Mouse (Mus musculus) midbrain, embryonic 15.5 days (tissue): ENCODE results near the gene Glra3. TPM values are rescaled to one million over a fixed set of nuclear protein-coding genes. Genes with fewer than 3 reads are reported as not detected.

Source experiments
- ATAC-seq: fragments of 200-750 bp; cut with Nextera tagmentation; replicated peaks from 2 replicates; pipeline ENCODE4 v1.8.0; 2017; ENCODE audit warnings: moderate TSS enrichment
- H3K27ac ChIP-seq: fragments of 300-500 bp; sonication (generic); 2 replicates; pipeline ENCODE4 v1.5.1; 2015; ENCODE audit warnings: mild to moderate bottlenecking, inconsistent platforms
- H3K27me3 ChIP-seq: fragments of 300-500 bp; sonication (generic); replicated peaks from 2 replicates; pipeline ENCODE4 v1.6.1; 2015; ENCODE audit warnings: inconsistent platforms
- H3K36me3 ChIP-seq: fragments of 300-500 bp; sonication (generic); replicated peaks from 2 replicates; pipeline ENCODE4 v1.6.1; 2015; ENCODE audit warnings: inconsistent platforms
- H3K4me1 ChIP-seq: fragments of 300-500 bp; sonication (generic); 2 replicates; pipeline ENCODE4 v1.6.1; 2015; ENCODE audit warnings: inconsistent platforms
- H3K4me2 ChIP-seq: fragments of 300-500 bp; sonication (generic); 2 replicates; pipeline ENCODE4 v1.6.1; 2015; ENCODE audit warnings: inconsistent platforms, mild to moderate bottlenecking, moderate library complexity
- H3K4me3 ChIP-seq: fragments of 300-500 bp; sonication (generic); 2 replicates; pipeline ENCODE4 v1.5.1; 2015; ENCODE audit warnings: mild to moderate bottlenecking, inconsistent platforms
- H3K9ac ChIP-seq: fragments of 300-500 bp; sonication (generic); 2 replicates; pipeline ENCODE4 v1.6.1; 2015; ENCODE audit warnings: mild to moderate bottlenecking, inconsistent platforms
- H3K9me3 ChIP-seq: fragments of 300-500 bp; sonication (generic); 2 replicates; pipeline ENCODE4 v1.6.1; 2016; ENCODE audit warnings: inconsistent platforms
- WGBS: fragments of 180-500 bp; shearing (Covaris S2); methylation state at CpG from one replicate; pipeline ENCODE4 v1.1.7; 2015; ENCODE audit warnings: mixed read lengths; 5-methylcytosine and 5-hydroxymethylcytosine counted together
- polyA plus RNA-seq: library from polyadenylated mRNA; unstranded; fragments of >200 nt; fragmentation: Nextera tagmentation; extraction: Ambion mirVana; gene quantifications from 2 replicates; pipeline ENCODE4 v1.2.1, GENCODE M21; 2015

Glra3 gene
- 1.4 and 1.7 TPM in 2 replicates for polyA plus RNA-seq

DNA sequence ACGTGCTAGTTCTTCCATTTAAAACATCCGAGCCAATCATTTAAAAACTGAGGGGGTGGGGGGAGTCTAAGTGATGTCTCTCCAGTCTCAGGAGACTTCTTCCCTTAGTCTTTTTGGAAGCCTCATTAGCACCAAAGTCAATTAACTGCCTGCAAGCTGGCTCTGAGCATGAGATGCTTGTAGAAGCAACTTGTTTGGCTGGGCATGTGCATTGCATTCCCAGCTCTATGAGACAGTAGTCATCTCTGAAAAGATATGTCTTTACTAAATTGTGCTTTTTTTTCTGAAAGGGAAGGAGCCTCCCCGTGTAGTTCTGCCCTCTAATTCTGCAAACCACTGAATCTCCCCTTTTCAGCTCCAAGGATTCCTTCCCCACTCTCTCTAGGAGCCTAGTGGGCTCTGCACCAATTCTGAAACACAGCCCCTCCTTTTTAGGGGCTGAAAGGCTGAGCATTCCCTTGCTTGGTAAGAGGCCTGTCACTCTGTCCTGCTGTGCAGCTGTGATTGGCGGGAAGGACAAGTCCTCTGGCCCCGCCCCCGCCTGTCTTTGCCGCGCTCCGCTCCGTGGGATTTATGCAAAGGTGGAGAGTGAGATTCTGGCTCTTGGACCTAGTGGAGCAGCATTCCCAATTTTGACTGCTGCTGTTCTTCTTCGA is at the start of gene Glra3:
Gene Glra3, plus strand, starts transcription at position 591 of the 656 bp plus-strand sequence.
- H3K36me3 ChIP-seq = no peaks in the 10 kb centered on the region
- peak within 1 kb of the TSS; percentile 49 for H3K9ac ChIP-seq
- peaks cover 9% of the 10 kb centered on the region for H3K4me1 ChIP-seq
- H3K4me3 ChIP-seq = peak within 1 kb of the TSS; percentile 57
- H3K4me2 ChIP-seq = peak within 1 kb of the TSS; percentile 86
- no peaks in the 10 kb centered on the region for H3K27me3 ChIP-seq
- H3K27ac ChIP-seq = peak within 1 kb of the TSS; percentile 56
- no peaks in the 10 kb centered on the region for H3K9me3 ChIP-seq
- 11% methylated on average over 11 of the region's 11 CpGs for WGBS
- ATAC-seq = peak; percentile 99

DNA sequence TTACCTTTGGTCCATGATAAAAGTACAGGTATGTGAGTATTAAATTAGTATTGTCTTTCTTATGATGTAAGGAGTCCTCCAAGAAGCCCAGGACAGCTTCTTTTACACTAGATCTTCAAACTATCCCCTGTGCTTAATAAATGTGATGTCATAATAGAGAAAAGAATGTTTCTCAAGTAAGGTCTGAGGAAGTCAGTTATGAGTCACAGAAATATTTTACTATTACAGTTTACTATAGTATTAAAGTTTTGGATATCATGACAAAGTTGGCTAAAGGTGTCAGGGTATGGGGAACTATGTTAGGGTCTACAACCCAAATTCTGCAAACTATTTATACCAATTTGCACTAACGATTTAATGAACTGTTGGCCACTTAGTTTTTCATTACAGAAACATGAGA is 33.4 kb upstream of the Glra3 start, which contains the start of gene Adam29:
Gene Adam29, minus strand, starts transcription at position 101 of the 400 bp plus-strand sequence.
- no peaks in the 10 kb centered on the region for H3K4me1 ChIP-seq

DNA sequence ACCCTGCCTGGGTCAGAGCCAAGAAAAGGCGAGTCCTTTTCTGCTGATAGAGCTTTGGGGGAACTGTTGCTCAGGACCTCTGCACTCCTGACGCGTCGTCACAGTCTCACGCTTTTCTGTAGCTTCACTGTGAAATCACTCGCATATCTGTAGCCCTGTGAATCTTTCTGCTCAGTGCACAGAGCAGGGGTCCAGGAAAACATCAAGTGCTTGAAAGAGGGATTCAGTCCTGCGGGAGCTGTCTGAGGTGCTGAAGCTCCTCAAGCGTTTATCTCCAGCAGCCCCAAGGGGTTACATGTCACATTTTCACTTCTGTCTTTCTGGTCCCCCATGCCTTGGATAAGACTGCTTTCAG is 243 bp downstream of the Glra3 start:
- H3K36me3 ChIP-seq = no peaks in the 10 kb centered on the region
- H3K4me3 ChIP-seq = peak overlapping the region; percentile 57
- H3K9ac ChIP-seq = peak overlapping the region; percentile 49
- peaks cover 9% of the 10 kb centered on the region for H3K4me1 ChIP-seq
- WGBS = under 1% methylated on average over 8 of the region's 8 CpGs
- peak overlapping the region; percentile 56 for H3K27ac ChIP-seq
- ATAC-seq = peak; percentile 93
- H3K9me3 ChIP-seq = no peaks in the 10 kb centered on the region
- H3K27me3 ChIP-seq = no peaks in the 10 kb centered on the region
- H3K4me2 ChIP-seq = peak overlapping the region; percentile 86

More for the DNA sequence above, 33.4 kb upstream of the Glra3 start, which contains the start of gene Adam29:
- H3K4me3 ChIP-seq = no peak within 1 kb of the TSS
- 89% methylated on average over 1 of the region's 1 CpGs for WGBS
- no peak within 1 kb of the TSS for H3K4me2 ChIP-seq
- no peak within 1 kb of the TSS for H3K9ac ChIP-seq
- H3K36me3 ChIP-seq = no peaks in the 10 kb centered on the region
- H3K27me3 ChIP-seq = no peaks in the 10 kb centered on the region
- no peak within 1 kb of the TSS for H3K27ac ChIP-seq
- ATAC-seq = no peak
- no peaks in the 10 kb centered on the region for H3K9me3 ChIP-seq

DNA sequence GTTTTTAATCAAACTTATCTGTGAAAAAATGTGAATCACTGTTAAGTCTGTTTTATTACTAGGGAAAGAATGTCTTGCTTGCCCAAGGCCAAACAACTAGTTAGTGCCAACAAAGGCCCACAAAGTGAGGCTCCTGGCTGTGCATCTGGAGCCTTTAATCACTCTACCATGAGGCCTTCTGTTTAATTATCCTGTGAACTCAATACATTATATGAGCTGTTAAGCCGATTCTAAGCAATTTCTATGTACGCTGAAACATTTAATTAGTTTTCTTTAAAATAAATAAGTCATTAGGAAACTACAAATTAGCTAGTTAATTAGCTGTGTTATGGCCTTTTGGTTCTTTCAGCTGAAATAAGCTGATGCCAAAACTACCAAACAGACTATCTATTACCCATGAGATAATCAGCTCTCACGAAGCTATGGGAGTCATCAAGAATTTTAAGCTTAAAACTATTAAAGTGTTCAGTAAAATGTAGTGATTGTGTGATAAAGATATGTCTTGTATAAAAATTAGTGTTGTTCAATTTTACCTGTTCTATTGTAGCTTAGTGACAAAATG is 24.6 kb downstream of the Glra3 start:
- H3K4me2 ChIP-seq = no peak overlapping the region
- WGBS = 68% methylated on average over 3 of the region's 3 CpGs

DNA sequence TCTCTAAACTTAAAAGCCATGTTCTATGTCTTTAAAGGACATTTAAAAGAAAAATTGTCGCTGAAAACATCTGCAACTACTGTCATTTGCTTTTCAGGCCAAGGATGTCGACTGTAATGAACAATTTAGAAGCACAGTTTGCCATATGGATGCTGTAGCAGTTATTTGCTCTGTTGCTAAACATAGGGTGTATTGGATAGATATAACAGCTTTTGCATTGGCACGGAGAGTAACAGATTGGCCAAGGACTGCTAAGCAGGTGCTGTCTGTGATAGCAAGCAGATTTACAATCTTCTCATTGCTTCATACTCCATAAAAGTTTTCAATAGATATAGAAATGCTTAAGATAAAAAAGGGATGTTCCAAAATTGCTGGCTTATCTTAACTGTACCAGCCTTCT is 57.6 kb downstream of the Glra3 start:
- no peak for ATAC-seq
- Histone ChIP-seq H3K4me1 (no peaks in the 10 kb centered on the region), H3K9ac (no peak overlapping the region), H3K36me3 (no peaks in the 10 kb centered on the region), H3K4me2 (no peak overlapping the region), H3K27me3 (no peaks in the 10 kb centered on the region), H3K27ac (no peak overlapping the region), H3K9me3 (no peaks in the 10 kb centered on the region), H3K4me3 (no peak overlapping the region)
- WGBS = 72% methylated on average over 3 of the region's 3 CpGs

More for the DNA sequence above, 24.6 kb downstream of the Glra3 start:
- Histone ChIP-seq H3K4me1 (no peaks in the 10 kb centered on the region), H3K27ac (no peak overlapping the region), H3K36me3 (no peaks in the 10 kb centered on the region), H3K4me3 (no peak overlapping the region), H3K9me3 (no peaks in the 10 kb centered on the region), H3K9ac (no peak overlapping the region), H3K27me3 (no peaks in the 10 kb centered on the region)
- ATAC-seq = no peak

DNA sequence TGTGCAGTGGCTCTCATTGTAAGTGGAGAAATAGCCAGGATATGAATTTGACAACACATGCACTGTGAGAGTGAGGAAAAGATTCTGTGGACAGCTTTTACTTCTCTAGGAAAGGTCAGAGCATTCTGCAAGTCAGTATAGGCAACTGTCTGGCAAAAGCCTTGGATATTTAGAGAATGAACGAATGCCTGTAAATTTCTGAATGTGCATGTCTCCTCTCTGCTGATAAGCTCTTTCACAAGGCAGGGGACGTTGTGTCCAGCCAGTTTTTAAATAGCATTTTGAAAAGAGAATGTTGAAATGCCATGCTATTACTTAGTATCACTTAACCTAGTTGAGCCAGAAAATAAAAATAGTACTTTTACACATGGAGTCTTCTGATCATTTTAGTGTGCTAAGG is 114.1 kb downstream of the Glra3 start:
- no peaks in the 10 kb centered on the region for H3K36me3 ChIP-seq
- H3K4me3 ChIP-seq = no peak overlapping the region
- H3K9ac ChIP-seq = no peak overlapping the region
- H3K4me1 ChIP-seq = no peaks in the 10 kb centered on the region
- H3K27me3 ChIP-seq = no peaks in the 10 kb centered on the region
- H3K27ac ChIP-seq = no peak overlapping the region
- H3K9me3 ChIP-seq = no peaks in the 10 kb centered on the region
- 80% methylated on average over 2 of the region's 2 CpGs for WGBS
- no peak overlapping the region for H3K4me2 ChIP-seq
- no peak for ATAC-seq

DNA sequence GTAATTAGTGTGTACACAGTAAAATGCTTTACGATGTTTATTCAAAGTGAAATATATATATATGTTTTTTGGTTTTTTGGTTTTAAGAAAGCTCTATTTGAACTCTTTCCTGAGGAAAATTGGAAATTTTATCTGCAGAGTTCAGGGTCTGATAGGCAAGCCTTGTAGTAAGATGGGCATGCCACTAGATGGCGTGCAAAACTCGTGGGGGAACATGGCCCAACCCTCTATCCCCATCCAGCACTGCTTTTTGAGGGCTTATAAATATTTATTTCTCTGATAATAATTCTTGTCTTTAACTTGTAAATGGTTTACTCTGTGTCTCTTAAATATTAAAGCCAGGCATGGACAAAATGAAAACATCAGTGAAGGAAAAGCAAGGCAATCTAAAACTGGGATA is 122.8 kb downstream of the Glra3 start:
- Histone ChIP-seq H3K4me2 (no peak overlapping the region), H3K4me1 (no peaks in the 10 kb centered on the region), H3K9ac (no peak overlapping the region), H3K4me3 (no peak overlapping the region), H3K36me3 (no peaks in the 10 kb centered on the region), H3K27ac (no peak overlapping the region), H3K9me3 (no peaks in the 10 kb centered on the region), H3K27me3 (no peaks in the 10 kb centered on the region)
- ATAC-seq = no peak
- WGBS = 21% methylated on average over 3 of the region's 3 CpGs

DNA sequence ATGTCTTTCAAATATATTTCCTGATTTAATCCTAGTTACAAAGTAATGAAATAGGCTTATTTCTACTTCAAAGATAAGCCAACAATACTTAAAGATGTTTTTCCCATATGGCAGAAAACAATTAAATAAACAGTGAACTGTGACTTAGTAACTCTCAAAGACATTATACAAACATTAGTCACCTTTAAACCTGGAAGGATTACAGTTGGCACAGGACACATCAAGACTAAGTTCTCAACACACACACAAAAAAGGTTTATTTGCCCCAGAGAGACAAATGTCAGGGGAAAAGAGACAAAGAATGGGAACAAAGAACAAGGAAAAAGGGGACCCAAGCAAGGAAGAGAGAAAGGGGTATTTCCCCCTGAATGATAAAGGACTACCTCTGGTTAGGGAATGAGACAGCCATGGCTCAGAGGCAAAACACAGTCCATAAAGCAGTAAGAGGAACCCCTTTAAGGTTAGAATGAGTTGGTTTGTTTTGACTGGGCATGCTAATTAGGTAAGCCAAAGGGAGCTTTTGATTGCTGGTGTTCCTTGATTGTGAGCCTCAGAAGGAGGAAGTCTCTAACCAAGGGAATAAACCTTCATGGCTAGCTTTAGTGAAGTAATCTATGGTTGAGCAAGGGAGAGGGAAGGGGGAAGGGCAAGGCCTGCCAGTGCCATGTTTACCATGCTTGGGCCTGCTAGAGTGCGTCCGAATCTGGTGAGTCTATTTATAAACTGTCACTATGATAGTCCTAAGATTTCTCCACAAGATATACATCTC is 130.4 kb downstream of the Glra3 start:
- H3K4me1 ChIP-seq = no peaks in the 10 kb centered on the region
- no peak overlapping the region for H3K27ac ChIP-seq
- ATAC-seq = no peak
- H3K4me3 ChIP-seq = no peak overlapping the region
- no peaks in the 10 kb centered on the region for H3K27me3 ChIP-seq
- no peak overlapping the region for H3K9ac ChIP-seq
- H3K36me3 ChIP-seq = no peaks in the 10 kb centered on the region
- H3K9me3 ChIP-seq = no peaks in the 10 kb centered on the region
- H3K4me2 ChIP-seq = no peak overlapping the region
- WGBS = 72% methylated on average over 2 of the region's 2 CpGs

DNA sequence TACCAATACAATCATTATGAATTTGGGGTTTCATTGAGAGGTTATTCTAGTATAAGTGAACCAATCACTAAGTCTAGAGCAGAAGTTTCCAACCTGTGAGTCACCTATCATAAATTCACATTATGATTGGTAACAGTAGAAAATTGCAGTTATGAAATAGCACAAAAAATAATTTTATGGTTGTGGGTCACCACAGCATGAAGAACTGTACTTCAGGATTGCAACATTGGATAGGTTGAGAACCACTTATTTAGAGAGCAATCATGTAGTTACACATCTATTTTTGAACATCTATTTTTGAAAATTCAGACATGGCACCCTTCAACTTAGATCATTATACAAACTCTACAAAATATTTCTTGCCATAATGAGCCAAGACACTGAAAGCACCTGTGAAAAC is 143.4 kb downstream of the Glra3 start:
- no peak overlapping the region for H3K4me3 ChIP-seq
- H3K27ac ChIP-seq = no peak overlapping the region
- no peak overlapping the region for H3K9ac ChIP-seq
- H3K4me2 ChIP-seq = no peak overlapping the region
- no peaks in the 10 kb centered on the region for H3K27me3 ChIP-seq
- no peak for ATAC-seq
- no peaks in the 10 kb centered on the region for H3K4me1 ChIP-seq
- no peaks in the 10 kb centered on the region for H3K36me3 ChIP-seq
- H3K9me3 ChIP-seq = no peaks in the 10 kb centered on the region

DNA sequence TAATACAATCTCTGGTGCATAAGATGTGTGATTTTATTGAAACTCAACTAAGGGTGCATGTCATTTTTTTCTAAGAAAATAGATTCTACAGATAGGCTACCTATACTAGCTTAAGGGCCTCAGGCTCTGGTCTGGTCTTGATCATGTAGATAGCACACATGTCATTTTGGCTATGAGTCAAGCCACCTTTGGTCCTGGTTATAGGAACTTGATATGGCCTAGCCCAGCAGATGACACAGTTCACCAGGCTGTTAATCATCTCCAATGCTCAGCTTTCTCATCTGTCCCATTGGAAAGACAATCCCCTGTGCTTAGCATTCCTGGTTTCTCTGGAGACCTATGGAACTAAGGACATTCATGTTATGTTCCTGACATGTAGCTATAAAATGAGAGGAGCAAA is 154.1 kb downstream of the Glra3 start:
- Histone ChIP-seq H3K36me3 (no peaks in the 10 kb centered on the region), H3K4me2 (no peak overlapping the region), H3K4me1 (no peaks in the 10 kb centered on the region), H3K4me3 (no peak overlapping the region), H3K9me3 (no peaks in the 10 kb centered on the region), H3K27ac (no peak overlapping the region), H3K27me3 (no peaks in the 10 kb centered on the region), H3K9ac (no peak overlapping the region)
- ATAC-seq = no peak

DNA sequence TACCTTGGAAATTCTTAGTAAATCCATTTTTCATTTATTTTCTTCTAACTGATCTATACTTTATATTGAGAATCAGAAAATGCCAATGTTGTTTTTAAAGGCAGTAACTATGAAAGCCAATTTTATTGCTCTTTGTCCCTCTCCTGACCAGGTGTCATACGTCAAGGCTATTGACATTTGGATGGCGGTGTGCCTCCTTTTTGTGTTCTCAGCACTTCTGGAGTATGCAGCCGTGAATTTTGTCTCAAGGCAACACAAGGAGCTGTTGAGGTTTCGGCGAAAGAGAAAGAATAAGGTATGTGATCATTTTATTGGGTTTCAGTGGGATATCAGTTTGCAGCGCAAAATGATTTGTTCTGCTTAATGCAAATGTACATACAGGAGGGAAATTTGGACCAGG is 170.0 kb downstream of the Glra3 start:
- 83% methylated on average over 6 of the region's 6 CpGs for WGBS

DNA sequence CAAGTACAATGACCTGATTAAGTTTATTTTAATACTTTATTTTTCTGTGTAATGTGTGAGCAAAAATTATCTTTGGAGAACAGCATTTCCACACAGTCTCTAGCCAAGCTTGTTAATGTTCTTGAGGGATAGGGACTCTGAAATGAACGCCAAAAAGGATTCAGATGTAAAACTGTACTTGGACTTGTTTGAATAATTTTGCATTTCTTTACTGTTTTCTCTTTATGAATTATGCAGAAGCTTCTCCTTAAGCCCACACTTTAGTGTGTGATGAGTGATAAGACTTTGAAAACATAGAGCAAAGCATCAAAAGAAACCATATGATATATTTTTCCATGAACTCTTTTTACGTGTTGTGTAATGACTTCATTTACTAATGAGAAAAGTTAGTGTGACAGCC is 189.1 kb downstream of the Glra3 start:
- 48% methylated on average over 2 of the region's 2 CpGs for WGBS
- no peak overlapping the region for H3K4me2 ChIP-seq
- H3K9ac ChIP-seq = no peak overlapping the region
- no peak overlapping the region for H3K27ac ChIP-seq
- no peaks in the 10 kb centered on the region for H3K36me3 ChIP-seq
- no peak overlapping the region for H3K4me3 ChIP-seq
- H3K9me3 ChIP-seq = no peaks in the 10 kb centered on the region
- ATAC-seq = no peak
- no peaks in the 10 kb centered on the region for H3K27me3 ChIP-seq
- H3K4me1 ChIP-seq = no peaks in the 10 kb centered on the region

More for the DNA sequence above, 170.0 kb downstream of the Glra3 start:
- H3K4me1 ChIP-seq = no peaks in the 10 kb centered on the region
- H3K27me3 ChIP-seq = no peaks in the 10 kb centered on the region
- no peak overlapping the region for H3K9ac ChIP-seq
- no peak for ATAC-seq
- H3K27ac ChIP-seq = no peak overlapping the region
- no peaks in the 10 kb centered on the region for H3K9me3 ChIP-seq
- H3K4me3 ChIP-seq = no peak overlapping the region
- H3K4me2 ChIP-seq = no peak overlapping the region
- H3K36me3 ChIP-seq = no peaks in the 10 kb centered on the region
